Mouse (Mus musculus) limb, embryonic 10.5 days (tissue): Measurements from ENCODE around the gene Slc24a1. TPM values are rescaled to one million over a fixed set of nuclear protein-coding genes. Genes with fewer than 3 reads are reported as not detected.

Source experiments
- DNase-seq: peaks from one replicate; pipeline ENCODE4 v3.0.0-alpha.2; 2017; ENCODE audit warnings: low spot score
- H3K27ac ChIP-seq: fragments of 300-500 bp; sonication (generic); 2 replicates; pipeline ENCODE4 v1.5.1; 2016; ENCODE audit warnings: mild to moderate bottlenecking
- H3K27me3 ChIP-seq: fragments of 300-500 bp; sonication (generic); 2 replicates; pipeline ENCODE4 v1.6.1; 2016; ENCODE audit warnings: low read depth, mild to moderate bottlenecking; ENCODE audit not compliant: poor library complexity, severe bottlenecking
- H3K36me3 ChIP-seq: fragments of 300-500 bp; sonication (generic); 2 replicates; pipeline ENCODE4 v1.6.1; 2016; ENCODE audit warnings: mild to moderate bottlenecking, moderate library complexity
- H3K4me1 ChIP-seq: fragments of 300-500 bp; sonication (generic); 2 replicates; pipeline ENCODE4 v1.6.1; 2016
- H3K4me3 ChIP-seq: fragments of 300-500 bp; sonication (generic); 2 replicates; pipeline ENCODE4 v1.5.1; 2016; ENCODE audit warnings: mild to moderate bottlenecking, moderate library complexity
- H3K9me3 ChIP-seq: fragments of 300-500 bp; sonication (generic); replicated peaks from 2 replicates; pipeline ENCODE4 v1.6.1; 2016; ENCODE audit warnings: mild to moderate bottlenecking
- WGBS: fragments of 180-500 bp; shearing (Covaris S2); methylation state at CpG from one replicate; pipeline ENCODE4 v1.1.7; 2016; 5-methylcytosine and 5-hydroxymethylcytosine counted together
- microRNA-seq: library from miRNA; unstranded; fragments of <30 nt; microRNA quantifications from one replicate; pipeline ENCODE4, GENCODE M21; 2017
- polyA plus RNA-seq: library from polyadenylated mRNA; unstranded; fragments of >200 nt; fragmentation: Nextera tagmentation; extraction: Ambion mirVana; gene quantifications from 2 replicates; pipeline ENCODE4 v1.2.1, GENCODE M21; 2016

Gene Slc24a1
- polyA plus RNA-seq, 1 experiment from 2014 or later, result 0.06 TPM

GRCm38 (mm10) chr9:64896605-64897004 is 54.8 kb downstream of the Slc24a1 start:
- Histone ChIP-seq H3K27ac (no peak overlapping the region), H3K4me1 (no peaks in the 10 kb centered on the region), H3K4me3 (no peak overlapping the region), H3K36me3 (peaks cover 18% of the 10 kb centered on the region), H3K9me3 (no peaks in the 10 kb centered on the region), H3K27me3 (no peaks in the 10 kb centered on the region)
- no peak for DNase-seq
- WGBS, result 88% methylated on average over 10 of the region's 10 CpGs

GRCm38 (mm10) chr9:64886008-64886407 is 65.4 kb downstream of the Slc24a1 start:
- no peak overlapping the region for H3K27ac ChIP-seq
- H3K4me1 ChIP-seq, result no peaks in the 10 kb centered on the region
- no peaks in the 10 kb centered on the region for H3K27me3 ChIP-seq
- no peaks in the 10 kb centered on the region for H3K36me3 ChIP-seq
- DNase-seq, result no peak
- 89% methylated on average over 5 of the region's 5 CpGs for WGBS
- no peaks in the 10 kb centered on the region for H3K9me3 ChIP-seq
- H3K4me3 ChIP-seq, result no peak overlapping the region

Small RNA genes lying within 50 kb of the gene (microRNA-seq; reads per million reads assigned to microRNA genes)
- gene Gm25640, result not detected

Other genes with a start within 250 kb of the Slc24a1 start
- 202 and 211 TPM in 2 replicates for gene Rab11a, start 213.8 kb downstream of the Slc24a1 start, polyA plus RNA-seq
- 5.3 and 7.9 TPM in 2 replicates for gene Dennd4a, start 140.3 kb downstream of the Slc24a1 start, polyA plus RNA-seq
- 74.8 and 78.4 TPM in 2 replicates for gene Ints14, start 9.3 kb upstream of the Slc24a1 start, polyA plus RNA-seq
- 99.9 and 105 TPM in 2 replicates for gene Hacd3, start 70.1 kb upstream of the Slc24a1 start, polyA plus RNA-seq
- 36.7 and 43.3 TPM in 2 replicates for gene Dpp8, start 80.8 kb upstream of the Slc24a1 start, polyA plus RNA-seq
- gene Igdcc4, start 149.9 kb upstream of the Slc24a1 start, polyA plus RNA-seq, result 11.1 and 11.2 TPM in 2 replicates
- gene Igdcc3, start 189.6 kb upstream of the Slc24a1 start, polyA plus RNA-seq, result 230 and 420 TPM in 2 replicates
- gene Parp16, start 243.7 kb upstream of the Slc24a1 start, polyA plus RNA-seq, result 8.7 and 9.0 TPM in 2 replicates